Mouse (Mus musculus): ENCODE results near the gene Abca6.

Gene Abca6

DNA sequence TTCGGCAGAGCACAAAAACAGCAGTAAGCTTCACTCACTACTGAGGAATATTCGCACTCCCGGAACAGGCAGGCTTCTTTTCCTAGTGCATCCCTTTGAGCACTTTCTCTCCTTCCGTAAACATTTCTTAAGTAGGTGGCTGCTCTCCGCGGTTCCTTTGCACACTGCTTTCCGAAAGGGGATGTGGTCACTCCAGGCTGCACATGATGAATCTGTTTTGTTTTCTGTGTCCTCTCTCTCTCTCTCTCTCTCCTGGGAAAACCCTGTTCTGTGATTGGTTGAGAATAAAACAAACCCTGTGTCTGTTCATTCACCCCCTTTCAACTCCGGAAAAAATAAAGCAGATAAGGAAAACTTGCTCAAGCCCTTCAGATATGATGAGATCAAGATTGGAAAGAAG lies at the start of gene Abca6:
Gene Abca6, minus strand, starts transcription at position 243 of the 400 bp plus-strand sequence.
- DNase-seq: peak; percentile 23

- DNase-seq: no peak
Measured at GRCm38 (mm10) chr11:110297917-110298533, 46.4 kb upstream of the Abca6 start.

GRCm38 (mm10) chr11:110290586-110290985 lies 39.0 kb upstream of the Abca6 start:
- DNase-seq: no peak

- no peak for DNase-seq
Measured at GRCm38 (mm10) chr11:110288423-110288822, 36.8 kb upstream of the Abca6 start.

DNA sequence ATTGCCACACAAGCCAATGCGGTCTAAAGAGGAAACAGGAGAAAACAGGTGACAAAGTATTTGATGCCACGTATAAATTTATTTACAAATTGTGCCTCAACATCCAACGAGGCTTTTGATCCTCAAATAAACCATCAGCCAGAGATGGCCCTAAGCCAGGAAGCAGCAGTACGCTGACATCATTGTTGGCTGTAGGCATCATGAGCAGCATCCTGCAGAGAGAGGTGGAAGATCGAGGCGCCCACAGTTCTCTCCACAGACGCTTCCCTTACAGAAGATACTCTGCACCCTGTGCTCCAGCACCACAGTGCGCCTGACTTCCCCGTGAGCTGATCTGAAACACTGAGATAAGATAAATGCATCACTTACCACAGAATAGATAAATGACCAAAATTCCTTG lies 36.1 kb upstream of the Abca6 start:
- DNase-seq: no peak

- no peak for DNase-seq
Measured at GRCm38 (mm10) chr11:110286331-110286730, 34.8 kb upstream of the Abca6 start.

- DNase-seq: no peak
Measured at GRCm38 (mm10) chr11:110284849-110285248, 33.3 kb upstream of the Abca6 start.

GRCm38 (mm10) chr11:110284185-110284787 lies 32.7 kb upstream of the Abca6 start:
- no peak for DNase-seq

- peak; percentile 13 for DNase-seq
Measured at GRCm38 (mm10) chr11:110274794-110275193, 23.2 kb upstream of the Abca6 start.

DNA sequence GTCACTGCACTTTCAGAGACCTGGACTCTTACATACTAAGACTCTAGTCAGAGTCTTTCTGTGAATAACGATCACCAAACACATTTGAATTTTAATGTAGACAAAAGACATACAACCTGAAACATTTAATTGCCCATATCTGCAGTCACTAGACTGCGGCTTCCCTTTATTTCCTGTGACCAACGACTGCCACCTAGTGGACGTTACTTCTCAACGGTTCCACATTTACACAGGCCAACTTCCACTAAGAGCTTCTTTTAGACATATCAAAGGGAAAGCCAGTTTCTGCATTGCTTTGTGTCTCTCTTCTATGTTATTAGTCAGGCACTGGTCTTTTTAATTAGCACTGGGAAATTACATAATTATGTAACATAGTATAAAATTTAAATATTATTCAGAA lies 20.2 kb upstream of the Abca6 start:
- peak; percentile 69 for DNase-seq

DNA sequence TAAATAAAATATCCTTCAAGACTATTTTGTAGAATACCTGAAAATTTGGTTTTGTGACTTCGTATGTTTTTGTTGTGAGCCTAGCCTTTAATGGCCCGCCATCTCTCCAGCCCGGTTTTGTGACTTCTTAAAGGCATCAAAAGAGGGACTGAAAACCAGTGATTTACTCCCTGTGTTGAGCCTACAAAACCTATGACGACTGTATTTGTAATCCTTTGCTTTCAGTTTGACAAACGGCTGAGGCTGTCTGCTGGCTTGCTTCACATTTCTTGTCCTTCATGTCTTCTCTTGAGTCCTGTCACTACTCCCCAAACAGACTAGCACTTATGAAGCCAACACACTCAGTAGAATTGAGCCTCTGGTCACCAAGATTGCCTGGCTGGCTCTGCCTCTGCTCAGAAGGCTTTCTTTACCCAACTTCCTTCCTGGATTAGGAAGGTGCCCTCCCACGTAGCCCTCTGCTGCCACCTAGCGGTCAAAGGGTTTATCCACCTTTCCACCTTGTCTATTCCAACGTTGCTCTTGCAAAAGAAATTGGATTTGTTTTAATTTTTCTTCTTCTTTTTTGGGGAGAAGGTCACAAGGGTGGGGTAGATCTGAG lies 16.8 kb upstream of the Abca6 start:
- peak; percentile 78 for DNase-seq

DNA sequence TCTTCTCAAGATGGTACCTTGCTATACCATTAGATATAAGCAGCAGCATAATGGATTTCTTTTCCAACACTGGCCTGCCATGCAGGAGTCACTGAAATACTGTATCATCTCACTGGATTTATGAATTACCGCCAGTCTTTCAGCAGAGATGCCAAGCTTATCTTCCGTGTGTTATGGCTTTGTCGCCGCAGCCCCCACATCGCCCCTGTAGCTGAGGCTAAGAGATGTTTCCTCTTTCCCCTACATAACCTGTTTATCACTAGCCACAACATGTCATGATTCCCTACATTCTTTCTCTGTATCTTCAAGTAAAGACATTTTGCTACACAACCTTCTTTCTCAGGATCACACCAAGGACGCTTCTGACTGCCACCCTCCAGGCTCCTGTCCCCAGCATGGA lies 15.7 kb upstream of the Abca6 start:
- DNase-seq: no peak

GRCm38 (mm10) chr11:110266757-110267156 lies 15.2 kb upstream of the Abca6 start:
- DNase-seq: no peak

- DNase-seq: no peak
Measured at GRCm38 (mm10) chr11:110261867-110262266, 10.3 kb upstream of the Abca6 start.

DNA sequence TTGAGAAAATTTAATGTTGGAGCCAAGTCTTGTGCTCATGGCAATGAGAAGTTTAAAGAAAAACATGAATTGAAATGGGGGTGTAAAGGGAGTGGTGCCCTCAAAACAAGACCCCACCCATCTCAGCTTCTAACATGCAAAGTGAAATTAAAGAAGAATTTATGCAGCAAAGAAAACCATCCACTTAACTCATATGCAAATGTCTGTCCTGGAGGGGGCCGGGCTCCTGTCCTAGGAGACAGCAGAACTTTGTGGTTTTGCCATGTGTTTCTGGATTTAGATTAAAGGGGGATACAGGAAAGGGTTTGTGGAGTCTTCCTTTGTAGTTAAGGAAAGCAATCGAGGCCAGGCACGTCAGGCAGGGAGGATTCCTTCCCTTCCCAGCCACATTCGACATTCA lies 6.3 kb upstream of the Abca6 start:
- DNase-seq: no peak

- DNase-seq: no peak
Measured at GRCm38 (mm10) chr11:110257061-110257460, 5.5 kb upstream of the Abca6 start.

DNA sequence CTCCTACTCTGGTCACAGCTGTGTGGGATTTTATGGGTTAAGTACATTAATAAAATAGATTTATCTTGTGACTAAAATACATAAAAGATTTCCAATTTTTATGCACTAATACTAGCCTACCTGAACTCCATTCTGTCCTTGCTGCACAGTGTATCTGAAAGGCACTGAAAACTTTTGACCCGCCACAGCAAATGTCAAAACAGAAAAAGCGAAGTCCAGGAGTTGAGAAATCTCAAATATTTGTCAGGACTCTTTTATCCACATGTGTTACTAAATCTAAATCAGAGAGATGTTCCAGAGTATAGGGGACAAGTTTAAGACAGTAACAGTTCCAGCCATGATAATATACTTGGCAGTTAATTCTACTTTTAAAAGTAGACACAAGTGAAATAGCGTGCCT lies 680 bp upstream of the Abca6 start:
- DNase-seq: no peak

GRCm38 (mm10) chr11:110244730-110245129 lies 6.8 kb downstream of the Abca6 start:
- peak; percentile 86 for DNase-seq

DNA sequence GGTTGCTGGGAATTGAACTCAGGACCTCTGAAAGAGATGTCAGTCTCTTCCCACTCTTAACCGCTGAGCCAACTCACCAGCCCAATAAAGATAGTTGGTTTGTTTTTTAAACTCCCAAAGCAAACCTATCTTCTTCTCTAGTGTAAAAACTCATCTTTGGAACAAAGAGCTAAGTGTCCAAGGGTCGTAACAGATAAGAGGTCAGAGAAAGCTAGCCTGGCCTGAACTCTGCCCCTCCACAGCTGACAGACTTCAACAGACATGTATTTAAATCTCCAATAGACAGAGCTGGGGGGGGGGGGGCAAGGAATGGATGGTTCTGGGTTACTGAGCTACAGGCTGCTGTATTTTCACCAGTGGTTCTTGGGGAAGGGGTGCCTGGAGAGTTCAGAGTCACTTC lies 14.1 kb downstream of the Abca6 start:
- DNase-seq: no peak

DNA sequence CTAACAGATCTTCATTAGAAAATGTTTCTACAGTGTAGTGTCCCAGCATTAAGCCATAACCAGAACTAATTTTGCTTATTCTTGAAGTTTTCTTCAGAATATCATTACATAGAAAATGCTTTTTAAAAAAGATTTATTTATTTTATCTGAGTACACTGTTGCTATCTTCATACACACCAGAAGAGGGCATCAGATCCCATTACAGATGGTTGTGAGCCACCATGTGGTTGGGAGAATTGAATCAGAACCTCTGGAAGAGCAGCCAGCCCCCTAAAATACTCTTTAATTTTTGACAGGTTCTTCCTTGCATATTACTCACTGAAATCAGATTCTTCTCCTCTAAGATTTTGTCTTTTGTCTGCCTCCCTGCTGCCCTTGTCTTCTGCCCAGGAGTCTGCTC lies 18.6 kb downstream of the Abca6 start:
- DNase-seq: no peak

- DNase-seq: no peak
Measured at GRCm38 (mm10) chr11:110217118-110217517, 34.5 kb downstream of the Abca6 start.

DNA sequence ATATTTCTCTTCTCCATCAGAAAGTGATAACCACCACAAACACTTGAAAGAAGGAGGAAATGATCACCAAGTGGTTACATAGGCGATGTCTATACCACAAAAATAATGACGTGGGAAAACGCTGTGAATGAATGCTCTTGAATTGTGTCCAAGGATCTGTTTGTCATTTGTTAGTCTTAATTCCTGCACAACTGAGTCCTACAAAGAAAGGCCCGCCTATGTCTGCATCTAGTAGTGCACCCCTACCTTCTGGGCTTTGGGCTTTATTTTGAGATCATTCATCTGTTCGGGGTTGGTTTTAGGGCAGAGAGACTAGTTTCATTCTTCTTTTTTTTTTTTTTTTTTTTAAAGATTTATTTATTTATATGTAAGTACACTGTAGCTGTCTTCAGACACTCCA lies 47.6 kb downstream of the Abca6 start:
- DNase-seq: no peak

GRCm38 (mm10) chr11:110198882-110199281 lies 52.7 kb downstream of the Abca6 start:
- no peak for DNase-seq

- DNase-seq: no peak
Measured at GRCm38 (mm10) chr11:110196561-110197306, 54.8 kb downstream of the Abca6 start.

Measured in kidney, adult 9 months (tissue).